Mouse (Mus musculus) brain, embryonic 14.5 days (tissue): Measurements from ENCODE around the gene Scn1b.

ENCODE experiments used
- CTCF ChIP-seq: fragments of 200-500 bp; IDR thresholded peaks from 2 replicates; pipeline ENCODE4 v1.5.1; 2012; ENCODE audit warnings: inconsistent platforms, mild to moderate bottlenecking, moderate library complexity, borderline replicate concordance; ENCODE audit not compliant: insufficient read depth, insufficient read length; ENCODE audit errors: extremely low read depth
- POLR2A ChIP-seq: fragments of 200-500 bp; IDR thresholded peaks from 2 replicates; pipeline ENCODE4 v1.6.1; 2012; ENCODE audit warnings: mild to moderate bottlenecking, inconsistent platforms, borderline replicate concordance; ENCODE audit not compliant: poor library complexity, insufficient read depth, insufficient read length, severe bottlenecking; ENCODE audit errors: extremely low read depth

- TF ChIP-seq CTCF: peak; percentile 23; the same call in 1 of the 2 replicates
- no peak for TF ChIP-seq POLR2A
These were observed 27.2 kb downstream of the Scn1b start for GRCm38 (mm10) chr7:31099612-31099982.
